Mouse (Mus musculus) thymus, adult 2 months (tissue): Measurements from ENCODE around the gene Slfn5.

ENCODE experiments used
- CTCF ChIP-seq: fragments of 200-500 bp; IDR thresholded peaks from 2 replicates; pipeline ENCODE4 v1.5.1; 2012; ENCODE audit warnings: mild to moderate bottlenecking, control low read depth, low read length, moderate library complexity, borderline replicate concordance; ENCODE audit not compliant: control insufficient read depth, poor library complexity, insufficient read depth; ENCODE audit errors: extremely low read depth
- POLR2A ChIP-seq: fragments of 200-500 bp; IDR thresholded peaks from 2 replicates; pipeline ENCODE4 v1.6.1; 2012; ENCODE audit warnings: mild to moderate bottlenecking, low read length, control low read depth, moderate library complexity; ENCODE audit not compliant: control insufficient read depth, poor library complexity, insufficient read depth; ENCODE audit errors: extremely low read depth

- TF ChIP-seq POLR2A (no peak), CTCF (no peak)
These were observed 7.8 kb upstream of the Slfn5 start for GRCm38 (mm10) chr11:82943336-82943735.
